Mouse (Mus musculus) regulatory T cell (primary cell): ENCODE data around the gene Ptpro.

Experiments
- in situ Hi-C: fragments of 300-600 bp; cut with MboI, MseI; formaldehyde crosslinking; loops from one replicate; pipeline ENCODE4 v1.15.1; 2025; ENCODE audit warnings: high pct_unique_total_duplicates

The Ptpro gene

DNA sequence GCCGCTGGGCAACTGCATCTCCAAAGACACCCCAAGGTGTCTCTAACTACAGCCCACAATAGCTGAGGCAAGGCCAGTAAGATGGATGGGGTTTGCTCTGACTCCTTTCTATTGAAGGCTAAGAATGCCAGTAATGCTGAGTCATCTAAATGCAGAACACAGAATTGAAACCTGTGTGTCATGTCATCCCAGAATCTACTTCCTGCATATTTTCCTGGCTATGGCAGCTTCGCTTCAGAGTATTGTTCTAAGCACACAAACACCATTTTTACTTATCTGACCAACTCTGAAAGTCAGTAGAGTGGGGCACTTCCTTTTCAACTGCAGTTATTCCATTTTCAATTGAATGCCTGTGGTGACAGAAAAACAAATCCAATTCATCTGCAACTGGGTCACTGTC lies 40.3 kb downstream of the Ptpro start:
- in situ Hi-C loops, result no loop called here

DNA sequence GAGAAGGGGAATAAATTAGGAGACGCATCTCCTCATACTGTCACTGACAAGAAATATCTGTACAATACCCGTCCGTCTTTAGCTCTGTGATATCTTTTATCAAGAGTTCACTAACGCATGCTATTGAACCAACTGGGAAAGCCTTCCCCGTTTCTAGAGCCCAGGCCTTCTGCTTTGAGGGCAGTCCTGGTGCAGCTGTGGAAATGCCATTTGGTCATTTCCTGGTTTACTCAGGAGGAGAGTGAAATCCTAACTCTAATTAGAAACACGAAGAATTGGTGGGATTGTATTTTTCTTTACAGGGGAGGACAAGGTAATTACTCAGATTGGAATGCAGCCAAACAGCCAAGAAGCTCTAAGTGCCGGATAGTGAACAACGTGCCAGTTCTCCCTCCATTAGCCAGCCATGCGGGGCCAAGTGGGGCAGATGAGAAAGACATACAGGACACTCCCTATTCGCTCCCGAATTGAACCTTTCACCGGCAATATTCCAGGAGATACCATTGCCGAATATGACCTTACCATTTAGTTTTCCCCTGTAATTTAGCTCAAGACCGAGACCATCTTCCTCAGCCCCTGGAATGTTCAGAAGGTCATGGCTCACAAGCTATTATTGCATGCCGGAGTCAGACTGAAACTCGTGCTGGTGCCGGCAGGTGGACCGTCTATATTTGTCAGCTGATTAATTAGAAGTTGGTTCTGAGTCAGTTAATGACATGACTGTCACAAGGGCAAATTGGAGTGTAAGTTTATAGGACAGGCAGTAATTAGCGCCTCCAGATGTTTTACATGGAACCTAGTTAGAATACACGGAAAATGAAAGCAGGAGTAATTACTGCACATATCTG lies 43.1 kb downstream of the Ptpro start:
- in situ Hi-C loops, result no loop called here

DNA sequence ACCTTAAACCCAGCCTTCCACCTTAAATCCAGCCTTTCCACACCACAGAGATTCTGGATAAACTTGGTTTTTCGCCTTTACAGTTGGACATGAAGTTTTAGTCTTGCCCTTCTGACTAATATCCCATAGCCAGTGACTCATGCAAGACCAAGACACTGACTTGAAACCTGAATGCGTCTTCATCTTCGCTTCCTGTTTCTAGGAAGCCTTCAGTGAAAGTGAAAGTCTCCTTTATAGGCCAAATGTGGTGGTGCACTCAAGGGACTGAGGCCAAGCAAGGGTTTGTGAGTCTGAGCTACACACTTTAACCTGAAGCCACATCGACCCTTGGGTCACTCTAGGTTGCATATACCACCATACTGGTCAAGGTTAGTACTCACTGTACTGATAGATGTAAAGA lies 50.4 kb downstream of the Ptpro start:
- in situ Hi-C loops, result no loop called here

DNA sequence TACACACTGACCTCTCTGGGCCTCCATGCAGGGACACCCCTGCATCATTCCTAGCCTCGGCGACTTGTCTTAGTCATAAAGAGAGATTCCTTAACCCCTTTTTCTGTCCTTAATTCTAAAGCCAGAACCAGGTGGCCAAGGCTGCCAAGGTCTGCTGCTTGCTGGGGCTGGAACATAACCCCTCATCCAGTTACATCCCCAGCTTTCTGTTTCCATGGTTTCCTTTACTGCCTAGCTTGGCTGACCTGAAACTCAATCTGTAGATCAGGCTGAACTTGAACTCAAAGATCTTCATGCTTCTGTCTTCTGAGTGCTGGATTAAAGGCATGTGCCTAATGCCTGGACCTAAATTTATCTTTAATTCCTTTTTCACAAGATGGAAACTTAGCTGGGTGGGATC lies 51.7 kb downstream of the Ptpro start:
- in situ Hi-C loops, result no loop called here

DNA sequence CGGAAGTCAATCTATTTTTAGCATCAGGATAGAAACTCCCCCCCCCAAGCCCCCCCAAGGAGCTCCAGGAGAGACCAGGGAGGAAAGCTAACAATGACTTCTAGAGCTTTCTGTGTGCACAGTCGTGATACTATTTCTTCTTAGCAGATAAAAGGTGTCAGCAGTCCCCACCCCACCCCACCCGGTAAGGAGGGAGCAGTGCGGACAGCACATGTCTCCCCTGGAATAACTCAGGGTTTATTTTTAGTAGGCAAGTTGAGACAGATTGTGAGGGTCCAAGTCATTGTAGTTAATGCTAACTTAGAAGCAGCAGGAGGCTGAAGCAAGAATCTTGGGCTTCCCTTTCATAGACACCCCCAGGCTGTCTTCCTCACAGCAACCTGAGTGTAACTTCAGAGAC lies 63.1 kb downstream of the Ptpro start:
- in situ Hi-C loops, result no loop called here

DNA sequence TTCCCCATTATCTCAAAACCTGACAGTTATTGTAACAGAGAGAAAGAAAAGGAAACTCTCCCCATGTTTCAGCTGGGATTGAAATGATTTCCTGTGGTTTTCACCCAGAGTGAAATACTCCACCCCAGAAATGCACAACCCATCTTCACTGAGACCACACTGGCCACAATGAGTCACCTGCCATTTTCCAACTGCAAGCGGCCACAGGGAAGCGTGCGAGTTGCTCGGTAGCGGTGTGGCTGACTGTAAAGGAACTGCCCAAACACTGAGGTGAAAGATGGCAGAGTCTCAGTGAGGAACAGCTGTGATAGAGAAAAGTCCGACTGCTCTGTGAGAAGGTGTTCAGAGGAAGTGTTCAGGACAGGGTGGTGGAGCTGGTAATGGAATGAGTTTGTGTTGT lies 64.2 kb downstream of the Ptpro start:
- in situ Hi-C loops, result no loop called here

DNA sequence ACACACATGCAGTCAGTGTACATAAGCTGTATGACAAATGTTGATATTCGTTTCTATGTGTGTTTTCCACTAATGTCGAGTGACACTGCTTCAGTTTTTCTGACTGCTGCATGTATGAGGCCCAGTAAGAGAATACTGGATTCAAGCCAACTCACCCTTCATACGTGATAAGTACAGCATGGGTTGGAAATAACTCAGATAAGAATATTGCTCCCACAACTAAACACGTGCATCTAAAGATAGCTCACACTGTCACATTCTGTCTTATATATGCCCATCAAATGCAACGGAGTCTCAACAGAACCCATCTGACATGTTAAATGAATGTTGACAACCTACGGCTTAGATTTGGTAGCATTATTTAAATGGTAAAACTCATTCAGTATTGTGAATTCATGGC lies 65.4 kb downstream of the Ptpro start:
- in situ Hi-C loops, result no loop called here

DNA sequence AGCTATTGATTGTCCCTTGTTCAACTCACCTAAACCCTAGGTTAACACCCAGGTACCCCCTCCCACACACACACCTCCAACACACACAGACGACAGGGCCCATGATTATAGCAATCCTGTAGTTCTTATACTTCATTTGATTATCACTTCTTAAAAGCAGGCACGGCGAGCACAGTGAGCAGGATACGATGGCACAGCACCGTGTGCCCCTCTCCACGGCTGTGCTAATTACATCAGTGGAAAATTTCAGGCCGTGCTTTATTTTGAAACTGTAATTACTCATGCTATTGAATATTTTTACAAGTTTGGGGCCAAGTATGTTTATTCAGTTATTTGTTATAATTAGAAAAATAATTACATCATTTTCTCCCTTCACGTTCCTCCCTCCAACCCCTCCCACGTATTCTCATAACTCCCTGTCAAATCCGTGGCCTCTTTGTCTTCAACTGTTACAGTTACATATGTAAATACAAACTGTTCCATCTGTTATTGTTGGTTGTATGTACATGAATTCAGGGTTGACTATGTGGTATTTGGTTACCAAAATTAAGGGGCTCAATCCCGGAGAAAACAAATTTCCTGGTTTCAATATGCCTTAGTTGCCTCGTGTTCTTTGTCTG lies 66.2 kb downstream of the Ptpro start:
- in situ Hi-C loops, result no loop called here

DNA sequence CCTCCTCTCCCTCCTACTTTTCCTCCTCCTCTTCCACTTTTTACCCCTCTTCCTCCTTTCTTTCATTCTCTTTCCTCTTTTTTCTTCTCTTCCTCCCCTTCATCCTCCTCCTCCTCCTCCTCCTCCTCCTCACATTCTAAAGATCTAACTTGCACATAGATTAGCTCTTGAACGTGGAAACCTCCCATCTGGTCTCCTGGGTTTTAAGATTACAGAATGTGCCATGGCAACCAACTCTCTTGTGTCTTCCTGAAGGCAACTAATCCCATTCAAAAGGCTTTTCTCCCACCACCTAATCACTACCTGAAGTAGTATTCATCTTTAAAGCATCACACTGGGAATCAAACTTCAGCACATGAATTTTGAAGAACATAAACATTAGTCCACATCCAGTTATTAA lies 67.5 kb downstream of the Ptpro start:
- in situ Hi-C loops, result no loop called here

DNA sequence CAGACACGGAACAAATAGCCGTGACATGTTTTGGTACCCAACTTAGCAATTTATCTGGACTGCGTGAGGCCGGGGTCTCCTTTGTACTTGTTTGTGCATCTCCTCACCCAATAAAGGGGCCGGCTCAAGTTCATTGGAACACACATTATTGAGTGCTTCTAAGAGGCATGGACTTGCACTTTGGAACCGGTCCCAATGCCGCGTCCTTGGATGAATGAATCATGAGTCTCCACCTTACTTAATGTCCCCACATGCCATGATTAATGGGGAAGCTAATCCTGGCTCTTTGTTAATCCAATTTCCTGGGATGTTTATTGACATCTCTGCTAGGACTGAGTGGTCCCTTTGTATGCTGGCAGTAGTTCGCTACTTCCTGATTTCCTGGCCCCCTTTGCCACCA lies 75.6 kb downstream of the Ptpro start:
- in situ Hi-C loops, result no loop called here

DNA sequence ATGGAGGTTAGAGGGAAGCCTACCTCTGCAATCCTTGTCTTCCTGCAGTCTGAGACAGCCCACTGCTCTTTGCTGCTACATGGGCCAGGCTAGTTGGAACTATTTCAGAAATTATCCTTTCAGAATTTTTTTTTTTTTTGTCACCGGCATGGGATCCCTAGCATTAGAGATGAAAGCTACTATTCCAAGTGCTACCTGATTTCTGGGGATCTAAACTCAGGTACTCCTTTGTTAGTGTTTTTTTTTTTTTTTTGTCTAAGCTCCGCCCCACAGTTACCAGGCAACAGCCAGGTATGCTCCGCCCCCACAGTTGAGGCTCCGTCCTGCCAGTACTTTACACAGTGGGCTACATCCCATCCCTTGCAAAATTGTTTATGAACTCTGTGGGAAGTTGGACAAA lies 76.1 kb downstream of the Ptpro start:
- in situ Hi-C loops, result no loop called here

DNA sequence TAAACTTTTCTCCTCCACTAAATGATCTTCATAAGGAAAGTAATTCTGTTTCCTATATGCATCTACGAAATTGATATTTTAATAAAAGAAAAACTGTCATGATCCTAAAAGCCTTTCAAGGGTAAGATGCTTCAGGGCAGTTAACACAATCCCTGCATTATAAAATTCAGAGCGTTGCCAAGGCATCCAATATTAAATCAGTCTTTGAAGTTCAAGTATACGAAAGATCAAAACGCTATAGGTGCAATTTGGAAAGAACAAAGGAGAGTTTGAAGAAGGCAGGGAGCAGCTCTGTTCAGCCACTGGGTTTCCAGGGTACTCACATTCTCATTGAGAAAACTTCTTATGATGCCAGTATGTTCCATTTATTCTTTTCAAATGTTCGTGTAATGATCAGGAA lies 78.7 kb downstream of the Ptpro start:
- in situ Hi-C loops, result no loop called here

DNA sequence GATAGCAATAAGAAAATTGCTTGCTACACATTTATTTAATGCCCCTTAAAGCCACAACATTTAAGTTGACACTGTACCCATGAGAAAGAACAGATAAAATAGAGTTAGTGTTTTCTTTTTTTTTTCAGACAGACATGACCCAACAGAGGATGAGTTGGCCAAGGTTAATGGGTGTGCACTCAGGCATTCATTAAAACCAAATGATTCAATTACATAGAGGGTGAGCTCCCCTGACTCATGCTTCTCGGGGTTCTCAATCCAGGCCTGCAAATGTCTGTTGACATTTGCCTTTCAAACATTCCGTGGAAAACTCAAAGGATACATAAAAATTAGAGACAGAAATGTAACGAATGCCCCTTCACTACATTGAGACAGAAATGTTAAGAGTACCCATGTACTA lies 79.7 kb downstream of the Ptpro start:
- in situ Hi-C loops, result no loop called here

DNA sequence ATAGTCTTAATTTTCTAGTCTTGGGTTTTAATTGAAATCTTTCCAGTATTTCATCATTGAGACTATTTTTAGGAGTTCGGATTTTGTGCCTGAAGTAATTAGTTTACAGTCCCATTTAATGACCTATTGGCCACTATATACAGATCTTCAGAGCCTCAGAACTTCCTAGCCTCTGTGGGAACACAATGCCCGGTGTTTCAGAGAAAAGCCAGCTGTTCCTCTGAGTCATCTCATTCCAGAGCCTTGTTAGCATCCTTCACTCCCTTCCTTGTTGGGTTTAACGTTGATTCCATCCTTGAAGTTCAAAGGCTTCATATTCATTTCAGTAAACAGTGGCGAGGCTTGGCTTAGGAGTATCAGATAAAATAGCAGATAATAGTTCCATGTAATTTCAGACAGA lies 87.0 kb downstream of the Ptpro start:
- in situ Hi-C loops, result no loop called here

DNA sequence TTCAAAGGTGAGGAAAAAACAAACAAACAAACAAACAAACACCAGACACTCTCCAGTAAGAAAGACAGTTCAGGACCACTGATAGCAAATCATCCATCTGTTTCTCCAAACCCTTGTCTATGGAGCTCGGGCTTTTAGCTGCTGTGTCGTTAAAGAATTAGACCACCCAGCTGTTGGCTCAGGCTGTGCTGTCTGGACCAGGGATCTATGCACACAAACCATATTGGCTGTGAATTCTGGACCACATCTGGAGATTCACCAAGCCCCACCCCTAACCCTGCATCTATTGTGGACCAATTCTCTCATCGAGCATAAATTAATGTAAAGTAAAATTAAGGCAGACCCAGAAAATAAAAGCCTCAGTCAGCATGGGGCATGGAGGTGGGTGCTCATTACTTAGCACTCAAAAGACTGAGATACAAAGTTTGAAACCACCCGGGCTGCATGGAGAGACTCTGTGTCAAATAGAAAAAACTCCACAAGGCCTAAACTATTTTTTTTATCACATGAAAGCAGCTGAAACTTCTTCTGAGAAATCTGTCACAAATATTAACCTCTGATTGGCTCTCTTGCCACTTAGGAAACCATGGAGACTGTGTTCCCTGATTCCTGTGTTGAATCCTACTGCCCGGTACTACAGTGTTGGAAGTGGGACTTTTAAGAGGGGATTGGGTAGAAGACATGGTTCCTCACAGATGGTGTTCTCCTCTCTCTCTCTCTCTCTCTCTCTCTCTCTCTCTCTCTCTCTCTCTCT lies 91.7 kb downstream of the Ptpro start:
- in situ Hi-C loops, result loop anchor here (10.0 kb wide), 1 partner anchor 59 kb away; no protein-coding TSS in a partner anchor

DNA sequence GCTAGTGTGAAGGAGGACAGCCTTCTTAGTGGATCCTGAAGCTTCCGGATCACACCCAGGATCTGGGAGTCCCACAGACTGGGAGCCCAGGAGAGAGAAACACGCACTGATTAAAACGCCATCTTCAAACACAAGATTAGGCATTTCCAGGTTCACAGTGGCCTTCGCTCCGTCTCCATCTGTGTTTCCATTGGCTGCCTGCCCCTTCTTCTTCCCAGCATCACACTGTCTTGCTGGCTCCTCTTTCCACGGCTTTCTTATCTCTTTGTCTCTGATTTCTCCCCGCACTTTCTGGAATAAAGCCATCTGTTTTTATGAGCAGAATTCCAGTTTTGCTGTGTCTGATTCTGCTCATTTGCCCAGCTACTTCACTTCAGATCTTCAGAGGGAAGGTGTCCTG lies 108.0 kb downstream of the Ptpro start:
- in situ Hi-C loops, result loop anchor here (25.0 kb wide), 1 partner anchor 1102 kb away; no protein-coding TSS in a partner anchor

DNA sequence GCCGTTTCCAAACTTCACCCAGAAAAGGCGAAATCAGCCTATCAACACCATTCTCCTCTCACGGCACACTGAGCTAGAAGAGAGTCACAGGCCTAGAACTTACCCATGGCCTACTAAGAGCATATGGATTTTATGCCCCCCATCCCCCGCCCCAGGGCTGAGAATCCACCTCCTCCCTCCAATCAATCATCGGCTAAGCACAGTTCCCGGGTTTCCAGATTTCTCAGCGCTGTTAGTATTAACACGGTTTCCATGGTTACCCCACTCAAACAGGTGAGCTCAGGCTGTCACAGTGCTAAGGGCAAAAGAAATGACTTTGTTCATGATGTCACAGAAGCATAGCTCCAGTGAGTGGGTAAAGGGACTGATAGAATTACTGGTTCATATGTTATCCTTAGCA lies 110.1 kb downstream of the Ptpro start:
- in situ Hi-C loops, result loop anchor here (25.0 kb wide), 1 partner anchor 1100 kb away; no protein-coding TSS in a partner anchor

DNA sequence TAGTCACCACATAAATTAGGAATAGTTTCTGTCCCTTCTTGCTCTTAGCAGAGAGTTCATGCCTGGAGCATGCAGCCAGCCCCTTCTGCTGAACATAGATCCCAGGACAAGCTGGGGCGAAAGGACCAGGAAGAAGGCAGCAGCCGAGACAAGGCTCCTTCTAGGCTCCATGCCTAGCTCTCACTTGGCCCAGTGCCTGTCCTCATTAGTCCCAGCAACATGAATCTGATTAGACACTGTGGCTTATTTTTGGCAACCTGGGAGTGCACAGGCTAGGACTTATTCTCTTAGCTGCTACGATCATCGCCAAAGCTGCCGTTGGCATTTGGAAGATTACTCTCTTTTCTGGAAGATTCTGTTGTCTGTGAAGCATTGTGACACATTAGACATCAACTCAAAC lies 112.6 kb downstream of the Ptpro start:
- in situ Hi-C loops, result loop anchor here (25.0 kb wide), 1 partner anchor 1098 kb away; no protein-coding TSS in a partner anchor

DNA sequence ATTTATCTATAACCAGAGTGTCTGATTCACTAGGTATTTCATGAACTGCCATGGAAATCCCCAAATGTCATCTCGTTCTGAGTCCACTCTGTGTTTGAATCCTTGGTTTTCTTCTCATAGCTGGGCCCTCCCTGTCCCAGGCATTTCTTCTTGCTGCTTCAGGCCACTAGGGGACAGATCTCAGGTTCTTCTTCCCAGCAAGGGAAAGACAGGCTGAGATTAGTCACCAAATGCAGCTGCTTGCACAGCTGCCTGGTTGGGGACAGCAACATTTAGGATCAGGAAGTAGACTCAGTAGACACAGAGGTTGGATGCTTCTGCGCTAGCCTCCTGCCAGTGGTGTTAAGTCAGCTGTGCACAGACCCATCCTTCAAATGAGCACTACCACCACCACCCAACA lies 113.5 kb downstream of the Ptpro start:
- in situ Hi-C loops, result loop anchor here (25.0 kb wide), 1 partner anchor 1097 kb away; no protein-coding TSS in a partner anchor

DNA sequence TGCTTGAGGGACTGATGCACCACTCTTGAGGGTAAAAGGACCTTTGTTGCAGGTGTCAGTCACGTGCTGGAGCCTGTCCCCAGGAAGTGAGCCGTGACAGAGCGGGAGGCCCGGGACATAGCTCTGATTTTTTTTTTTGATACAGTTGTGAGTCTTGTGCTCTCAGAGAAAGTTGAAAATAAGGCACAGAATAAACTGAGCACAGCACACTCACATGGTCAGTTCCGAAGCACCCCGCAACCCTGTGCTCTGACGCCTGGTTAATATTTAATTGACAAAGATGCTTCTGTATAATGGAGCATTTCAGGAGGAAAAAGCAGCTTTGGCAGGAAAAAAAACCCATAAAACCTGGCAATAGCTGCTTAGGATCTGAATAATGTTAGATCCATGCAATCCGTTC lies 118.6 kb downstream of the Ptpro start:
- in situ Hi-C loops, result loop anchor here (25.0 kb wide), 1 partner anchor 1092 kb away; no protein-coding TSS in a partner anchor

DNA sequence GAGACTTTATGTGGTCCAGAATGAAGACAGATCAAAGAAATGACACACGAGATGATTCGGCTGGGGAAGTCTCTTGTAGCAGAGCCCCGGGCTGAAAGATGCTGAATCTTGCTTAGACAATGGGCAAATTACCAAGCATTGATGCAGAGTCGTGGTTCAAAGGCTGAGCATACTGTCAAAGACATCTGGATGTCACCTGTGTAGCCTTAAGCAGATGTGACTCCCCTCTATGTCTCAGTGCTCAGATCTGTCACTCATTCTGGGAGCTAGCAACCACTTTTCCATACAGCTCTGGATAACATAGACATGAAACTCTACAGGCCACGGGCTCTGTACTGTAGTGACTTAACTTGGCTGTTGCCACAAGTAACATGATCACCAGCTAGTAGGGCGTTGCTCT lies 119.3 kb downstream of the Ptpro start:
- in situ Hi-C loops, result loop anchor here (25.0 kb wide), 1 partner anchor 1091 kb away; no protein-coding TSS in a partner anchor

DNA sequence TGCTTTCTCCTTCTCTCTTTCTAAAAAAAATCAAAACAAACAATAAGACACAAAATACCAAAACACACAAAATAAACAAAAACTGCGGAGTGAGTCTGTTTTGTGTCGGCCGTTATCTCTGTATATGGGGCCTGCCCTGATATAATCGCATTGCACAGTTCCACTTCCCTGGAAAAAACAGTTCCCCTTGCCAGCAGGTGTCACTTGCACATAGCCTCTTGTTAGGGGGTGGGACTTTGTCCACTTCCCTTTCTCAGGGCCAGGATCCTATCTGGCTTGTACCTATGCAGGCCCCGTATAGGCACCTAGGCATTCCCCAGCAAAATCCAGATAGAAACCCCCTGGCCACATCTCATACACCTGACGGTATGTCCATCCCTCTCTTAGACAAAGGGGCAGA lies 121.8 kb downstream of the Ptpro start:
- in situ Hi-C loops, result loop anchor here (25.0 kb wide), 1 partner anchor 1088 kb away; no protein-coding TSS in a partner anchor
